In genomic region chr15:3356073-3356766, GRCm38 (mm10) we compare ENCODE assay signal across 8 mouse cellular contexts. TPM values are rescaled to one million over a fixed set of nuclear protein-coding genes. Genes with fewer than 3 reads are reported as not detected.
DNase-seq lines count a peak whose midpoint lies in the region; ATAC-seq and TF ChIP-seq lines count a peak whose summit lies in the region.

No protein-coding gene starts in this region.

- no peaks in the 10 kb centered on the region for H3K79me2 ChIP-seq in heart, adult 2 months (replicated peaks; ENCODE audit: control insufficient read depth, insufficient read depth, low read length)

- no peak for TF ChIP-seq POLR2A in heart, adult 2 months (IDR thresholded peaks at IDR 0.05; ENCODE audit: insufficient read depth, low read depth, low read length)

- peaks cover 7% of the 10 kb centered on the region for H3K36me3 ChIP-seq in heart, adult 2 months (ENCODE audit: control insufficient read depth, insufficient read depth, low read length)
- no peaks in the 10 kb centered on the region for H3K36me3 ChIP-seq in heart, embryonic 10.5 days

- peak; percentile 81 for TF ChIP-seq CTCF in heart, adult 2 months (IDR thresholded peaks at IDR 0.05)

- TF ChIP-seq EP300 in heart, adult 2 months (IDR thresholded peaks at IDR 0.05; ENCODE audit: insufficient read depth, low read depth, low read length) = no peak

- H3K27me3 ChIP-seq in heart, adult 2 months (ENCODE audit: control insufficient read depth, insufficient read depth, low read length) = no peaks in the 10 kb centered on the region
- no peaks in the 10 kb centered on the region for H3K27me3 ChIP-seq in heart, embryonic 10.5 days (ENCODE audit: insufficient read depth, poor library complexity, severe bottlenecking)

- 43% methylated on average over 4 of the region's 4 CpGs for WGBS in heart, adult 2 months
- 56% methylated on average over 4 of the region's 4 CpGs for WGBS in heart, embryonic 10.5 days

- ATAC-seq in inflammation-experienced regulatory T-cells, adult 6 months = peak; percentile 73

- no peaks in the 10 kb centered on the region for H3K9me3 ChIP-seq in heart, embryonic 10.5 days

- H3K27ac ChIP-seq in heart, adult 2 months = no peak overlapping the region
- no peak overlapping the region for H3K27ac ChIP-seq in heart, embryonic 10.5 days

- H3K9ac ChIP-seq in heart, adult 2 months (ENCODE audit: low read depth, low read length) = peak overlapping the region; percentile 63

- intact Hi-C loops in heart, adult 2 months (cut with DNase I) = loop anchor here (1.0 to 5.0 kb wide), 5 partner anchors 81 to 551 kb away; partner anchors contain the start of gene Ghr

- no peak for DNase-seq in heart, adult 2 months
- no peak for DNase-seq in heart, embryonic 10.5 days (ENCODE audit: low spot score)
- DNase-seq in CD4-positive helper T cell, adult 2 months (ENCODE audit: low read depth, low spot score) = peak; percentile 21
- DNase-seq in c-Kit-positive CD71-negative TER-119-negative erythroid progenitor cells, embryonic 14.5 days (ENCODE audit: low read depth) = peak; percentile 7
- peak; percentile 72 for DNase-seq in retina, embryonic 14.5 days (ENCODE audit: low spot score)
- DNase-seq in left cerebral cortex, adult 9 months (ENCODE audit: low spot score in 2 of 2) = no peak
- no peak for DNase-seq in thymus, postnatal 25 days

- H3K4me3 ChIP-seq in heart, adult 2 months = peak overlapping the region; percentile 41
- H3K4me3 ChIP-seq in heart, embryonic 10.5 days = no peak overlapping the region

- H3K4me1 ChIP-seq in heart, adult 2 months (ENCODE audit: control insufficient read depth, insufficient read depth, low read length) = peaks cover 3% of the 10 kb centered on the region
- H3K4me1 ChIP-seq in heart, embryonic 10.5 days = no peaks in the 10 kb centered on the region

RNA-seq across cellular contexts. Expression of gene Ccdc152, which starts 52.9 kb away (rescaled TPM):
- not detected for total RNA-seq in heart, adult 2 months (2021)
- 0.39 and 0.73 TPM in 2 replicates for polyA plus RNA-seq in heart, adult 2 months (2012; rRNA removed)
- polyA plus RNA-seq in heart, embryonic 10.5 days (2016; fragmentation: Nextera tagmentation; extraction: Ambion mirVana) = not detected in 2 replicates
- 1 to 10 TPM in 1 of 3 experiments, under 1 TPM in 1, not detected in 1; 0.31 to 1.3 TPM for polyA plus RNA-seq in inflammation-experienced regulatory T-cells, adult 6 months (2017; shearing (Covaris generic))

Comparison
In these comparisons a context has a peak if more than half of its experiments do, and no peak if none do; other contexts are left out.
1. DNase-seq: peak in CD4-positive helper T cell, adult 2 months (single experiment), c-Kit-positive CD71-negative TER-119-negative erythroid progenitor cells, embryonic 14.5 days (single experiment) and retina, embryonic 14.5 days (single experiment); none in heart, adult 2 months (0 of 2), heart, embryonic 10.5 days (single experiment), left cerebral cortex, adult 9 months (0 of 2) and thymus, postnatal 25 days (single experiment).